Mouse (Mus musculus): Measurements from ENCODE around the gene Pgbd5. TPM values are rescaled to one million over a fixed set of nuclear protein-coding genes. Genes with fewer than 3 reads are reported as not detected.

The Pgbd5 gene
- polyA plus RNA-seq (2021), result 8.0 TPM

DNA sequence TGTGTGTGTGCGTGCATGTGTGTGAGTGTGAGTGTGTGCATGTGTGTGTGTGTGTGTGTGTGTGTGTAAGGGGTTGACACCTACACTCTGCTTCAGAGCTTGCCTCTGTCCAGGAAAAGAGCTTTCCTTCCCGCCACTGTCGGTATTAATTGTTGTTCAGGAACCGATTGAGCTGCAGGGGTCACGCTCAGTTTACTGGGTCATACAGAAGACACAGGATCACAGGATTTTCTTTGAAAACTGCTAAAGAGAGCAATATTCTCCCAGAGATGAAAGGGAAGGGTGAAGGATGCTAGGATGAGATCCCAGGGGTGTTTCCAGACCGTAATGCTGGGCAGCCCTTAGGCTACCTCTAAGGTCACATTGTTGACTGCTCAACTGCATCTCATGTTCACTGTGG lies at the start of gene Pgbd5:
TSS of gene Pgbd5 (minus strand) at position 101 of the 400 bp plus-strand sequence.
- ATAC-seq (no peak), DNase-seq (ENCODE audit: low read depth, low spot score) (no peak)
- ChIA-PET POLR2A (no interaction called here), CTCF (interaction anchor here (0.8 to 1.6 kb wide), 3 partner anchors 29 to 61 kb away, joined by 3 to 4 read pairs (median 3); no protein-coding TSS in a partner anchor)
- in situ Hi-C loops (cut with MboI; ENCODE audit: low pct_unique_long_range_greater_than_20kb), result no loop called here
- no peak for TF ChIP-seq CTCF (IDR thresholded peaks at IDR 0.05)
- peaks cover 25% of the 10 kb centered on the region for H3K27me3 ChIP-seq

DNA sequence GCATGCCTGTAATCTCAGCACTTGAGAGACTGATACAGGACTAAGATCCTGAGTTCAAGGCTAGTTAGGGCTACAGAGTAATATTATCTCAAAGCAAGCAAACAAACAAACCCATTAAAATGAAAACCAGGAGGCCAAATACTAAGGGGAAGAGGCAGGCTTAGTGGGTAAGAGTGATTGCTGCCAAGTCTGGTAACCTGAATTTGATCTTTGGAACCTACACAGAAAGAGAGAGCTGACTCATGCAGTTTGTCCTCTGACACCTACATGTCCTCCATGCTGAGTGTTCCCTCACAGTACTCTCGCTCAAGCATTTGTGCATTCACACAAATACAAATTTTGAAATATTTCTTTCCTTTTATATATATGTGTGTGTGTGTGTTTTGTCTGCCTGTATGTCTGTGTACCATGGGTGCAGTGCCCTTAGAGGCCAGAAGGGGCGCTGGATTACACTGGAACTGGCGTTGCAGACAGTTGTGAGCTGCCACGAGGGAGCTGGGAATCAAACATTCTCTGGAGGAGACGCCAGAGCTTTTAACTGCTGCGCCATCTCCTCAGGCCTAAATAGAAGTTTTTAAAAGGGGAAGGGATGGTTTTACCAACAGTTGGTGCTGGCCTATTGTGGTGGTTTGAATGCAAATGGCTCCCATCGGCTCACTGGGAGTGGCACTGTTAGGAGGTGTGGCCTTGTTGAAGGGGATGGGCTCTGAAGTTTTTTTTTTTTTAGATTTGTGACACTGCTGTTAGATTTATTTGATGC lies 44.1 kb upstream of the Pgbd5 start:
- CTCF ChIA-PET, result no interaction called here

GRCm38 (mm10) chr8:124482790-124483189 lies 43.3 kb upstream of the Pgbd5 start:
- TF ChIP-seq CTCF (IDR thresholded peaks at IDR 0.05), result no peak
- DNase-seq (ENCODE audit: low read depth, low spot score) (no peak), ATAC-seq (no peak)
- in situ Hi-C loops (cut with MboI; ENCODE audit: low pct_unique_long_range_greater_than_20kb), result no loop called here
- ChIA-PET CTCF (no interaction called here), POLR2A (no interaction called here)
- H3K27me3 ChIP-seq, result no peaks in the 10 kb centered on the region

More for the DNA sequence above, 44.1 kb upstream of the Pgbd5 start:
- no peaks in the 10 kb centered on the region for H3K27me3 ChIP-seq
- TF ChIP-seq CTCF (IDR thresholded peaks at IDR 0.05), result no peak
- POLR2A ChIA-PET, result no interaction called here
- ATAC-seq, result no peak
- no peak for DNase-seq (ENCODE audit: low read depth, low spot score)
- in situ Hi-C loops (cut with MboI; ENCODE audit: low pct_unique_long_range_greater_than_20kb), result no loop called here

GRCm38 (mm10) chr8:124480321-124480720 lies 40.9 kb upstream of the Pgbd5 start:
- no peaks in the 10 kb centered on the region for H3K27me3 ChIP-seq
- in situ Hi-C loops (cut with MboI; ENCODE audit: low pct_unique_long_range_greater_than_20kb), result no loop called here
- no peak for DNase-seq (ENCODE audit: low read depth, low spot score)
- ChIA-PET POLR2A (no interaction called here), CTCF (no interaction called here)
- no peak for ATAC-seq
- TF ChIP-seq CTCF (IDR thresholded peaks at IDR 0.05), result no peak

DNA sequence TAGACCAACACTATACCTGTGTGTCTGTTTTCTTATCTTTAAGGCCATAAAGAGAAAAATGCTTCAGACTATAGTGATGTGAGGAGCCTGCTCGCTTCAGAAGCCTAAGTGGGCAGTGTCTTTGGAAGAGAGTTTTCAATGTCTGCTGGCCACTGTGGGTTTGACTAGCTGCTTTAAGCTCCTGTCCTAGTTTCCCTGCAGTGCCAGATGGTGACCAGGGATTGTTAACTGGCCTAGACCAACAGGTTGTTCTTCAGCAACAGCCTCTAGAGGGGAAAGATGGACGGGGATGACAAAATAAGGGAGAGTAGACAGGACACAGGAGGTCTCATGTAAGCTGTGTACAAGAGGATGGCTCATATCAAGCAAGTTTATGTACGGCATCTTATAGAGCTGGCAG lies 39.8 kb upstream of the Pgbd5 start:
- DNase-seq (ENCODE audit: low read depth, low spot score), result no peak
- POLR2A ChIA-PET, result no interaction called here
- no peak for ATAC-seq

GRCm38 (mm10) chr8:124476701-124477100 lies 37.2 kb upstream of the Pgbd5 start:
- in situ Hi-C loops (cut with MboI; ENCODE audit: low pct_unique_long_range_greater_than_20kb), result no loop called here
- ATAC-seq (no peak), DNase-seq (ENCODE audit: low read depth, low spot score) (no peak)
- no peak for TF ChIP-seq CTCF (IDR thresholded peaks at IDR 0.05)
- peaks cover 5% of the 10 kb centered on the region for H3K27me3 ChIP-seq
- POLR2A ChIA-PET, result interaction anchor here (0.6 kb wide), 1 partner anchor 201 kb away, joined by 3 read pairs; no protein-coding TSS in a partner anchor
- CTCF ChIA-PET, result no interaction called here

More for the DNA sequence above, 39.8 kb upstream of the Pgbd5 start:
- CTCF ChIA-PET, result no interaction called here
- no peaks in the 10 kb centered on the region for H3K27me3 ChIP-seq
- TF ChIP-seq CTCF (IDR thresholded peaks at IDR 0.05), result no peak
- in situ Hi-C loops (cut with MboI; ENCODE audit: low pct_unique_long_range_greater_than_20kb), result no loop called here

GRCm38 (mm10) chr8:124475690-124476089 lies 36.2 kb upstream of the Pgbd5 start:
- CTCF ChIA-PET, result no interaction called here
- DNase-seq (ENCODE audit: low read depth, low spot score) (no peak), ATAC-seq (no peak)
- in situ Hi-C loops (cut with MboI; ENCODE audit: low pct_unique_long_range_greater_than_20kb), result no loop called here
- POLR2A ChIA-PET, result no interaction called here
- peaks cover 5% of the 10 kb centered on the region for H3K27me3 ChIP-seq
- no peak for TF ChIP-seq CTCF (IDR thresholded peaks at IDR 0.05)

GRCm38 (mm10) chr8:124464641-124465040 lies 25.2 kb upstream of the Pgbd5 start:
- no peak for ATAC-seq
- in situ Hi-C loops (cut with MboI; ENCODE audit: low pct_unique_long_range_greater_than_20kb), result no loop called here

DNA sequence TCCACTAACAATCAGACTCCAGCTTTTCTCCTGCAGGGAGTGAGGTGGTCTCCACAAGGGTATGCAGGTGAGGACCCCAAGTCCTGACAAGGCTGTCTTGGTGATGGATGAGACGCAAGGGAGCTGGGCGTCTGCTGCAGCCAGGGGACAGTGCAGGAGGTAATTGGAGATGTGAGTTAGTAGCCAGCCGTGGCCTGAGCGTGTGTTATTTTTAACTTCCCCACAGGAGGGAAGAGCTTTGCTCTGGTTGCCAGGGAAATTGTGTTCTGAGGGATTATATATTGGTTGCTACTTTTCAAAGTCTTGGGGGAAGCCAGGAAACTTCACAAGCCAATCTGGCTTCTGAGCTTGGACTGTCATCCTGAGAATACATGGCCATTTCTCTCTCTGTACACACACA lies 23.7 kb upstream of the Pgbd5 start:
- no peak for TF ChIP-seq CTCF (IDR thresholded peaks at IDR 0.05)
- CTCF ChIA-PET, result no interaction called here
- DNase-seq (ENCODE audit: low read depth, low spot score), result no peak
- POLR2A ChIA-PET, result no interaction called here
- H3K27me3 ChIP-seq, result no peaks in the 10 kb centered on the region
- no peak for ATAC-seq
- in situ Hi-C loops (cut with MboI; ENCODE audit: low pct_unique_long_range_greater_than_20kb), result no loop called here

More at GRCm38 (mm10) chr8:124464641-124465040, 25.2 kb upstream of the Pgbd5 start:
- no peaks in the 10 kb centered on the region for H3K27me3 ChIP-seq
- no peak for TF ChIP-seq CTCF (IDR thresholded peaks at IDR 0.05)
- ChIA-PET POLR2A (no interaction called here), CTCF (interaction anchor here (1.0 kb wide), 1 partner anchor 15 kb away, joined by 3 read pairs; no protein-coding TSS in a partner anchor)
- DNase-seq (ENCODE audit: low read depth, low spot score), result no peak

GRCm38 (mm10) chr8:124462192-124462591 lies 22.7 kb upstream of the Pgbd5 start:
- H3K27me3 ChIP-seq, result no peaks in the 10 kb centered on the region
- in situ Hi-C loops (cut with MboI; ENCODE audit: low pct_unique_long_range_greater_than_20kb), result no loop called here
- CTCF ChIA-PET, result interaction anchor here (0.8 kb wide), 1 partner anchor 50 kb away, joined by 3 read pairs; no protein-coding TSS in a partner anchor
- DNase-seq (ENCODE audit: low read depth, low spot score) (no peak), ATAC-seq (no peak)
- TF ChIP-seq CTCF (IDR thresholded peaks at IDR 0.05), result no peak
- POLR2A ChIA-PET, result no interaction called here

GRCm38 (mm10) chr8:124461103-124461502 lies 21.6 kb upstream of the Pgbd5 start:
- no peak for ATAC-seq
- H3K27me3 ChIP-seq, result peaks cover 3% of the 10 kb centered on the region
- DNase-seq (ENCODE audit: low read depth, low spot score), result no peak
- in situ Hi-C loops (cut with MboI; ENCODE audit: low pct_unique_long_range_greater_than_20kb), result no loop called here
- TF ChIP-seq CTCF (IDR thresholded peaks at IDR 0.05), result no peak
- ChIA-PET POLR2A (no interaction called here), CTCF (no interaction called here)

GRCm38 (mm10) chr8:124460660-124461059 lies 21.2 kb upstream of the Pgbd5 start:
- peaks cover 3% of the 10 kb centered on the region for H3K27me3 ChIP-seq
- no peak for ATAC-seq
- in situ Hi-C loops (cut with MboI; ENCODE audit: low pct_unique_long_range_greater_than_20kb), result no loop called here
- ChIA-PET POLR2A (no interaction called here), CTCF (no interaction called here)
- no peak for DNase-seq (ENCODE audit: low read depth, low spot score)
- TF ChIP-seq CTCF (IDR thresholded peaks at IDR 0.05), result no peak

All from Patski (cell line).